Mouse (Mus musculus): Measurements from ENCODE around the gene Telo2. TPM values are rescaled to one million over a fixed set of nuclear protein-coding genes. Genes with fewer than 3 reads are reported as not detected.

Gene Telo2
- polyA plus RNA-seq, 1 experiment from 2014 or later = 29.9 TPM

DNA sequence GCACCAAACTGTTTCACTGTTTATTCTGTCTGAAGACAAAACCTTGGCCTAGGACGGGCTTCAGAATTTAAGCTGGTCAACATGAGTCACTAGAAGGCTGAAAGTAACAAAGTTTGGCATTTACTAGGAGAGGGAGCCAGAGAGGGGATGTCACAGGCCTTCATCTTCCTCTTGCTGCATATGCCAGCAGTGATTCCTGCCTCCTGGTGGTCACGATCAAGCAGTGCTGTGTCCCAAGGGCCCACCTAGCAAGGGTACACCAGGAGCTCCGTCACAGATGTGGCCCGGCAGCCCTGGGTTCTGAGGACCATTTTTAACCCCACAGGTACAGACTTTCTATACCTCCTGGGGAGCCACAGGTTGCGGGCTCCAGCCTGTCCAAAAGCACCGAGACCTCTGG is 58.7 kb downstream of the Telo2 start:
- H3K9me3 ChIP-seq (ENCODE audit: control insufficient read depth, low read length) = no peaks in the 10 kb centered on the region

DNA sequence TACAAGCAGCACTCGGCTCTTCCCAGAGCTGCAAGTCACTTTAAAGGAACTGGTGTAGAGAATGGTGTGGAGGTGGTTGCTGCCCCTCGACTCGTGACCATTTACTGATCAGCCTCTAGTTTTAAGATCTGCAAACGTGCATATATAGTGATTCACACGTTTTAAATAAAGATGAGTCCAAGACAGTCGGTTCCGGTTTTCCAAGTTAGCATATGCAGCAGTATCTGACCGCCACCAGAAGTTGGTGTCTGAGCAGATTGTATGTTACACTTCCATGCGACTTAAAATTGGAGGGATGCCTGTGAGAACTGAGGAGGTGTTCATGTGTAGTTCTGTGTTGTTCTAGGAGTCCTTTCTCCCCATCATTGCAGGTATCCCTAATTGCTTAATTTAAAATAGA is 62.5 kb downstream of the Telo2 start:
- Histone ChIP-seq H3K4me2 (ENCODE audit: low read depth) (no peak overlapping the region), H3K4me1 (ENCODE audit: control insufficient read depth, insufficient read depth, low read length) (no peaks in the 10 kb centered on the region), H3K36me3 (ENCODE audit: control insufficient read depth, insufficient read depth, low read length) (peaks cover 6% of the 10 kb centered on the region; the same call in 1 of the 2 replicates), H3K9me3 (ENCODE audit: control insufficient read depth, low read length) (no peaks in the 10 kb centered on the region), H3K9ac (ENCODE audit: low read length) (no peak overlapping the region), H3K27ac (ENCODE audit: low read depth, low read length) (no peak overlapping the region), H3K4me3 (ENCODE audit: low read depth, low read length) (no peak overlapping the region), H3K27me3 (ENCODE audit: control insufficient read depth, insufficient read depth, low read length) (no peaks in the 10 kb centered on the region)
- ATAC-seq (ENCODE audit: insufficient read depth, low FRiP score, low TSS enrichment) (no peak), DNase-seq (ENCODE audit: low spot score) (no peak)
- 83% methylated on average over 9 of the region's 9 CpGs for WGBS

More for the DNA sequence above, 58.7 kb downstream of the Telo2 start:
- Histone ChIP-seq H3K4me1 (ENCODE audit: control insufficient read depth, insufficient read depth, low read length) (no peaks in the 10 kb centered on the region), H3K9ac (ENCODE audit: low read length) (no peak overlapping the region), H3K4me2 (ENCODE audit: low read depth) (no peak overlapping the region), H3K27me3 (ENCODE audit: control insufficient read depth, insufficient read depth, low read length) (no peaks in the 10 kb centered on the region), H3K4me3 (ENCODE audit: low read depth, low read length) (no peak overlapping the region), H3K27ac (ENCODE audit: low read depth, low read length) (no peak overlapping the region), H3K36me3 (ENCODE audit: control insufficient read depth, insufficient read depth, low read length) (peaks cover 6% of the 10 kb centered on the region)
- ATAC-seq (ENCODE audit: insufficient read depth, low FRiP score, low TSS enrichment) = no peak
- WGBS = 96% methylated on average over 6 of the region's 6 CpGs
- no peak for DNase-seq (ENCODE audit: low spot score)

Other genes starting within 250 kb of the Telo2 start
- 0.24 TPM in 1 of 2 replicates, not detected in the other for gene Igfals, start 250.0 kb downstream of the Telo2 start, polyA plus RNA-seq (2014; fragmentation: Nextera tagmentation; extraction: Ambion mirVana)
- 82.3 and 88.8 TPM in 2 replicates for gene Nubp2, start 229.6 kb downstream of the Telo2 start, polyA plus RNA-seq (2014; fragmentation: Nextera tagmentation; extraction: Ambion mirVana)
- gene Spsb3, start 229.3 kb downstream of the Telo2 start, polyA plus RNA-seq (2014; fragmentation: Nextera tagmentation; extraction: Ambion mirVana) = 45.2 and 49.6 TPM in 2 replicates
- gene Eme2, start 220.9 kb downstream of the Telo2 start, polyA plus RNA-seq (2014; fragmentation: Nextera tagmentation; extraction: Ambion mirVana) = 28.9 and 29.7 TPM in 2 replicates
- 75.3 and 81.6 TPM in 2 replicates for gene Mrps34, start 220.9 kb downstream of the Telo2 start, polyA plus RNA-seq (2014; fragmentation: Nextera tagmentation; extraction: Ambion mirVana)
- 38.4 and 57.1 TPM in 2 replicates for gene Nme3, start 219.5 kb downstream of the Telo2 start, polyA plus RNA-seq (2014; fragmentation: Nextera tagmentation; extraction: Ambion mirVana)
- 47.8 and 57.5 TPM in 2 replicates for gene Mapk8ip3, start 179.0 kb downstream of the Telo2 start, polyA plus RNA-seq (2014; fragmentation: Nextera tagmentation; extraction: Ambion mirVana)
- 203 and 204 TPM in 2 replicates for gene Jpt2, start 155.3 kb downstream of the Telo2 start, polyA plus RNA-seq (2014; fragmentation: Nextera tagmentation; extraction: Ambion mirVana)
- 11.9 and 12.6 TPM in 2 replicates for gene Cramp1l, start 100.2 kb downstream of the Telo2 start, polyA plus RNA-seq (2014; fragmentation: Nextera tagmentation; extraction: Ambion mirVana)
- 21.9 and 25.8 TPM in 2 replicates for gene Ift140, start 99.9 kb downstream of the Telo2 start, polyA plus RNA-seq (2014; fragmentation: Nextera tagmentation; extraction: Ambion mirVana)
- 11.4 and 13.3 TPM in 2 replicates for gene Tmem204, start 32.4 kb downstream of the Telo2 start, polyA plus RNA-seq (2014; fragmentation: Nextera tagmentation; extraction: Ambion mirVana)
- gene Ptx4, start 4.8 kb upstream of the Telo2 start, polyA plus RNA-seq (2014; fragmentation: Nextera tagmentation; extraction: Ambion mirVana) = not detected in 2 replicates
- gene Clcn7, start 17.4 kb upstream of the Telo2 start, polyA plus RNA-seq (2014; fragmentation: Nextera tagmentation; extraction: Ambion mirVana) = 20.5 and 22.4 TPM in 2 replicates
- gene Ccdc154, start 46.5 kb upstream of the Telo2 start, polyA plus RNA-seq (2014; fragmentation: Nextera tagmentation; extraction: Ambion mirVana) = not detected in 2 replicates
- not detected in 2 replicates for gene Gm38655, start 59.5 kb upstream of the Telo2 start, polyA plus RNA-seq (2014; fragmentation: Nextera tagmentation; extraction: Ambion mirVana)
- 30.5 and 31.8 TPM in 2 replicates for gene BC003965, start 68.6 kb upstream of the Telo2 start, polyA plus RNA-seq (2014; fragmentation: Nextera tagmentation; extraction: Ambion mirVana)
- 5.6 and 6.9 TPM in 2 replicates for gene Unkl, start 72.4 kb upstream of the Telo2 start, polyA plus RNA-seq (2014; fragmentation: Nextera tagmentation; extraction: Ambion mirVana)
- gene Gnptg, start 124.2 kb upstream of the Telo2 start, polyA plus RNA-seq (2014; fragmentation: Nextera tagmentation; extraction: Ambion mirVana) = 51.9 and 58.7 TPM in 2 replicates
- gene Tsr3, start 124.2 kb upstream of the Telo2 start, polyA plus RNA-seq (2014; fragmentation: Nextera tagmentation; extraction: Ambion mirVana) = 59.8 and 63.6 TPM in 2 replicates
- gene Baiap3, start 140.4 kb upstream of the Telo2 start, polyA plus RNA-seq (2014; fragmentation: Nextera tagmentation; extraction: Ambion mirVana) = 1.4 and 1.8 TPM in 2 replicates
- gene Ube2i, start 158.7 kb upstream of the Telo2 start, polyA plus RNA-seq (2014; fragmentation: Nextera tagmentation; extraction: Ambion mirVana) = 774 and 803 TPM in 2 replicates
- 0.25 TPM in 1 of 2 replicates, not detected in the other for gene Prss34, start 182.4 kb upstream of the Telo2 start, polyA plus RNA-seq (2014; fragmentation: Nextera tagmentation; extraction: Ambion mirVana)
- not detected in 2 replicates for gene Prss28, start 192.7 kb upstream of the Telo2 start, polyA plus RNA-seq (2014; fragmentation: Nextera tagmentation; extraction: Ambion mirVana)
- not detected in 2 replicates for gene Prss29, start 202.7 kb upstream of the Telo2 start, polyA plus RNA-seq (2014; fragmentation: Nextera tagmentation; extraction: Ambion mirVana)
- not detected in 2 replicates for gene Tpsab1, start 229.6 kb upstream of the Telo2 start, polyA plus RNA-seq (2014; fragmentation: Nextera tagmentation; extraction: Ambion mirVana)

Data from neural tube, embryonic 11.5 days (tissue).